Mouse (Mus musculus) thymus, postnatal 36 days (tissue): ENCODE measurements around the gene Bcl10.
"Not testable (repeated sequence)": the region's sequence is repeated elsewhere in the genome, so short reads cannot be mapped to it uniquely, and the experiment has no call there.

Source experiments
- DNase-seq, 2 experiments: peaks; one replicate each; pipeline ENCODE4 v3.0.0; 2022; ENCODE audit warnings: mixed read lengths in 2 of 2

Bcl10 gene

DNA sequence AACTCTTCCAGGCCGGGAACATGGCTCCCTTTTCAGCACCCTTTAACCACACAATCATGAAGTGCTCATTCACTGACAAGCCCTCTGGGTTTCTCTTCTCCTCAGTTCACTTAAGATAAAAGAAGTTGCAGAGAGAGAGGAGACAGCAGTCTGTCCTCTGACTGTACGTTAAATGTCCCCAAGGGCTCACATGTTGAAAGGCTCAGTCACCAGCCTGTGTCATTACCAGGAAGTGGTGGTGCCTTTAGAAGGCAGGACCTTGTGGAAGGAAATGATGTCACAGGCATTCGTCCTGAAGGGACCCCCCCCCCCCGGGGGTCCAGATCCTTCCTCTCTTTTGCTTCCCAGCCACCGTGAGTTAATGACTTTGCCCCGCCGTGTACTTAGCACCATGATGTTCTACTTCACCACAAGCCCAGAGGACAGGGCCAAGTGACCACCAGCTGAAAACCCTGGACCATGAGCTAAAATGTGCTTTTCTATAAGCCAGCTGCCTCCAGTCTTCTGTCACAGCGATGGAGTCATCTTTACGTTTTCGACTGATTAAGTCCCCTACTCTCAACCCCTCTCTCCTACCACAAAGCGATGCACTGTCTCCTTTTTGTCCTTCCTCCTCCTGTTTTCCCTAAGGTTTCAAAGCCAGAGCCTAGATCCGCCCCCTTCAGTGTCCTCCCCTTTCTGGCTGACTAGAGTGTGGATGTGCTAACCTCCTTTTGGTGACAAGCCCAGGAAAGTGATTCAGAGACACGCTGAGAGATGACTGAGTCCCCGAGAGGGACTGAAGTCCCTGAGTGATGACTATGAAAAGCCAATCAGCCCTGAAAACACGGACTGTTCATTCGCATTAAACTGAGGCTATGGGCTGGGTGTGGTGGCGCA is 28.9 kb downstream of the Bcl10 start:
- no peak for DNase-seq

GRCm38 (mm10) chr3:145952945-145953344 is 30.3 kb downstream of the Bcl10 start:
- DNase-seq: no peak

DNA sequence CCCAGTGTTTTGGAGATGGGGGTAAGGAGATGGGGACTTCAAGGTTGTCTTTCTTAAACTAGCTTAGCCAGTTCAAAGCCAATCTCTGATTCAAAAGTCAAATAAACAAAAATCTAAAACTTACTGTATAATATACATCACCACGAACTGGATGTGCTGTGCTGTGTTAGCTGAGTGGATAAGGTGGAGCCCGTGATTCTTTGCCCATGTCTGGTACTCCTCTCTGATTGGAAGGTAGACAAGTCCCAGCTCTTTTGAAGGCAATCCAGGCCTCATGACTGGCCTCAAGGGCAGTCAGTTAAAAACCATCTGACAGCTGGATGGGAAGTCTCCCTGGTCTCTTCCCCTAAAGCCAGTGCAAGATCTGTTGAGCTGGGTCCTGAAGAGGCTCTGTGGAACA is 30.8 kb downstream of the Bcl10 start:
- DNase-seq: no peak

- no peak for DNase-seq
These were observed 37.2 kb downstream of the Bcl10 start for GRCm38 (mm10) chr3:145959824-145960223.

GRCm38 (mm10) chr3:145962411-145962810 is 39.8 kb downstream of the Bcl10 start:
- DNase-seq: no peak

- no peak for DNase-seq
These were observed 40.8 kb downstream of the Bcl10 start for GRCm38 (mm10) chr3:145963101-145964017.

DNA sequence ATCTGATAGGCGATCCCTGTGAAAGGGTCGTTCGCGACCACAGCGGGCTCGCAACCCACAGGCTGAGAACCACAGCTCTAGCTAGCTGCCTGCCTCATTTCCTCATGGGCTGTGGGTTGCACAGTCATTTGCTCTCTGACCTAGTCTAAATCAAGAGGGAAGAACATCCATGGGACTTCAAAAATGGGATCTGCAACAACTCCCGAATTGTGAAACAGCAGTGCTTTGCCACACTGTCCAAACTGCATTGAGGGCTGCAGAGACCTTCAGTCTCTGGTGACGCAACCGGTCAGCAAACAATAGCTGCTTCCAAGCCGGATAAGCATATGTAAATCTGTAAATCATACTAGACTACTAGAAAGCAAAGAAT is 41.4 kb downstream of the Bcl10 start:
- DNase-seq: no peak

DNA sequence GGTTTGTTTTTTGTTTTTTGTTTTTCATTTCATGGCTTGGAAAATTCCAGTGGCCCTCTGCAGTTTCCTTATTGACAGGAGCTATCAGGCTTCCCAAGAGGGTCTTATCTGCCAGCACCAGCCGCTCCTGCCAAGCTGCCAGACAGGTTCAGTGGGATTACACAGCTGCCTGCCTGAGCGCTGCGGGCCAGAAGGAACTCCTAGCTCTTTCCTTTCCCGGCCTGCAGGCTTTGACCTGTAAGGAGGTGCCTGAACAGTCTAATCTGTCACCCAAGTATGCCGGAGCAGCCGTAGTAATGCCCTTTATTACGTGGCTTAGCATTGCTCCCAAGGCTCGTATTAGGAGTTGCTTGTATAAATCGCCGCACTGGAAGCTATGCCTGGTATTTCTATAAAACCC is 41.9 kb downstream of the Bcl10 start:
- DNase-seq: no peak

GRCm38 (mm10) chr3:145965583-145965982 is 43.0 kb downstream of the Bcl10 start:
- DNase-seq: not testable (repeated sequence)

DNA sequence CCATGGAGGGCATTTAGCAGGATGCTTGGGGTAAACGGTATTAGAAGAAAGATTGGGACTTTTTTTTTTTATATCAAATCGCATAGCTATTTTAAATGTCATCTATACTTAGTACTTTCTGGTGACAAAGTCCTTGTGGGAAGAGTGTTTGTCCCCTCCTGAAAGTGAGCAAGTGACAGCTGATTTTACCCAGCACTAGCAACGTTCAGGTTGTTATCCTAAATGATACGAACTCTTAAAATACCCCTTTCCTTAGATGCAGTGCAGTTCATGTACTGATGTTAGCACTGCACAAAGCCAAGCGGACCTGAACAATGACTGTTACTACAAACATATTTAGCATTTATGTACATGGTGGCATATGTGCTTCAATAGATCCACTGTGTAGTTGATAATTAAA is 44.2 kb downstream of the Bcl10 start:
- no peak for DNase-seq

GRCm38 (mm10) chr3:145969031-145969501 is 46.5 kb downstream of the Bcl10 start:
- no peak for DNase-seq

DNA sequence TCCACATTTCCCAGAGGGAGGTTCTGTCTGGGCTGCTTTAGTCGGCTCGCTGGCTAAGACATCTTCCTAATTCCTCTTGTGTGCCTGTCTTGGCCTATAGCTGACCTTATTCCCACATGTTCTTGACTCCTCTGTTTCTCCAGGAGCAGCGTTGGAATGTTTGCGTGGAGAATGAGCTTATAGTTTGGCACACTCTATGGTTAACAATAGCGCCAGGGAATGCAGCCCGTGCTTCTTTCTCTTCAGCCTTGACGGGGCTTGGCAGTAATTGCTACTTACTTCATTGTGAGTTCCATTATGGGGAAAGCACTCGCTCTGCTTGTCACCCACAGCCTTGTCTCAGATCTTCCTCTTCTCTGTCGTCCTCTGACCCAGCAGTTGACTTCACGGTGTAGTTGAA is 48.9 kb downstream of the Bcl10 start:
- no peak for DNase-seq

DNA sequence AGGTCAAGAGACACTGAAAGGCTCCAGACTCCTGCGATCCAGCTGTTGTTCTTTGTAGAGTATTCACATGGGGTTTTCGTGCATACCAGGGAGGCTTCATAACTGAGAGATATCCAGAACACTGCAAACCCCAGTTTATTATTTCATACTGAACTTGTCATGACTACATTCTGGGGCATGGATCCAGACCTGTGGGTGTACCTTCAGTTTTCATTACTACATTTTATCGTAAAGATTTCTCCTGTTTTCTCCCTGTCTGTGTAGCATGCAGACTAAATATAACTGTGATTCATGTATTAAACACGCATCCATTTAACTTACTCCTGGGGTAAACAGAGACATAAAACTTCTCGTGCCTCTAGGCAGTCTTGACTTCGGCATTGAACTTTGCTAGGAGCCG is 52.4 kb downstream of the Bcl10 start:
- no peak for DNase-seq
